Mouse (Mus musculus) lung, postnatal 14 days (tissue): ENCODE data around the gene Golga2.

Experiments
- DNase-seq: peaks from one replicate; pipeline ENCODE4 v3.0.0; 2021

Gene Golga2

GRCm38 (mm10) chr2:32318709-32319585, 31.8 kb downstream of the Golga2 start:
- DNase-seq = no peak

GRCm38 (mm10) chr2:32319586-32320580, 32.7 kb downstream of the Golga2 start:
- DNase-seq = peak; percentile 35

- DNase-seq = no peak
These were observed 33.5 kb downstream of the Golga2 start for GRCm38 (mm10) chr2:32320721-32321120.

- no peak for DNase-seq
These were observed 34.6 kb downstream of the Golga2 start for GRCm38 (mm10) chr2:32321591-32322298.

GRCm38 (mm10) chr2:32322754-32323741, 35.9 kb downstream of the Golga2 start:
- no peak for DNase-seq

- no peak for DNase-seq
These were observed 37.1 kb downstream of the Golga2 start for GRCm38 (mm10) chr2:32324322-32324721.

- no peak for DNase-seq
These were observed 38.2 kb downstream of the Golga2 start for GRCm38 (mm10) chr2:32325342-32325741.

GRCm38 (mm10) chr2:32327200-32327599, 40.0 kb downstream of the Golga2 start:
- no peak for DNase-seq

- DNase-seq = no peak
These were observed 41.8 kb downstream of the Golga2 start for GRCm38 (mm10) chr2:32328911-32329460.

- DNase-seq = no peak
These were observed 42.3 kb downstream of the Golga2 start for GRCm38 (mm10) chr2:32329531-32329930.

GRCm38 (mm10) chr2:32332159-32332558, 45.0 kb downstream of the Golga2 start:
- no peak for DNase-seq

- no peak for DNase-seq
These were observed 48.7 kb downstream of the Golga2 start for GRCm38 (mm10) chr2:32335888-32336287.

GRCm38 (mm10) chr2:32339912-32340642, 52.9 kb downstream of the Golga2 start:
- no peak for DNase-seq

GRCm38 (mm10) chr2:32340836-32341633, 53.9 kb downstream of the Golga2 start:
- DNase-seq = no peak

- no peak for DNase-seq
These were observed 54.4 kb downstream of the Golga2 start for GRCm38 (mm10) chr2:32341634-32341939.

- DNase-seq = no peak
These were observed 54.9 kb downstream of the Golga2 start for GRCm38 (mm10) chr2:32342039-32342438.

- peak; percentile 21 for DNase-seq
These were observed 55.6 kb downstream of the Golga2 start for GRCm38 (mm10) chr2:32342539-32343350.

GRCm38 (mm10) chr2:32343351-32343671, 56.1 kb downstream of the Golga2 start:
- DNase-seq = no peak

- no peak for DNase-seq
These were observed 56.9 kb downstream of the Golga2 start for GRCm38 (mm10) chr2:32344056-32344455.
